Mouse (Mus musculus) lung, embryonic 15.5 days (tissue): Measurements from ENCODE around the gene Gfod2. TPM values are rescaled to one million over a fixed set of nuclear protein-coding genes. Genes with fewer than 3 reads are reported as not detected.

Experiments used
- ATAC-seq: fragments of 200-750 bp; cut with Nextera tagmentation; 2 replicates; pipeline ENCODE4 v1.8.0; 2017; ENCODE audit warnings: moderate number of reproducible peaks, borderline replicate concordance; ENCODE audit not compliant: low FRiP score, low TSS enrichment; ENCODE audit errors: extremely low read depth
- H3K27ac ChIP-seq: fragments of 300-500 bp; sonication (generic); 2 replicates; pipeline ENCODE4 v1.5.1; 2015; ENCODE audit warnings: moderate library complexity, mild to moderate bottlenecking, inconsistent platforms
- H3K27me3 ChIP-seq: fragments of 300-500 bp; sonication (generic); 2 replicates; pipeline ENCODE4 v1.6.1; 2015; ENCODE audit warnings: inconsistent platforms
- H3K36me3 ChIP-seq: fragments of 300-500 bp; sonication (generic); 2 replicates; pipeline ENCODE4 v1.6.1; 2015; ENCODE audit warnings: inconsistent platforms
- H3K4me1 ChIP-seq: fragments of 300-500 bp; sonication (generic); 2 replicates; pipeline ENCODE4 v1.6.1; 2015; ENCODE audit warnings: inconsistent platforms
- H3K4me2 ChIP-seq: fragments of 300-500 bp; sonication (generic); 2 replicates; pipeline ENCODE4 v1.6.1; 2015; ENCODE audit warnings: inconsistent platforms, mild to moderate bottlenecking, moderate library complexity
- H3K4me3 ChIP-seq: fragments of 300-500 bp; sonication (generic); 2 replicates; pipeline ENCODE4 v1.5.1; 2015; ENCODE audit warnings: mild to moderate bottlenecking, inconsistent platforms
- H3K9ac ChIP-seq: fragments of 300-500 bp; sonication (generic); 2 replicates; pipeline ENCODE4 v1.6.1; 2015; ENCODE audit warnings: inconsistent platforms
- H3K9me3 ChIP-seq: fragments of 300-500 bp; sonication (generic); 2 replicates; pipeline ENCODE4 v1.6.1; 2016; ENCODE audit warnings: inconsistent platforms
- WGBS: fragments of 180-500 bp; shearing (Covaris S2); methylation state at CpG from one replicate; pipeline ENCODE4 v1.1.7; 2015; 5-methylcytosine and 5-hydroxymethylcytosine counted together
- polyA plus RNA-seq: library from polyadenylated mRNA; unstranded; fragments of >200 nt; fragmentation: Nextera tagmentation; extraction: Ambion mirVana; gene quantifications from 2 replicates; pipeline ENCODE4 v1.2.1, GENCODE M21; 2015

Gene Gfod2
- polyA plus RNA-seq, 1 experiment from 2014 or later, result 23.5 TPM

DNA sequence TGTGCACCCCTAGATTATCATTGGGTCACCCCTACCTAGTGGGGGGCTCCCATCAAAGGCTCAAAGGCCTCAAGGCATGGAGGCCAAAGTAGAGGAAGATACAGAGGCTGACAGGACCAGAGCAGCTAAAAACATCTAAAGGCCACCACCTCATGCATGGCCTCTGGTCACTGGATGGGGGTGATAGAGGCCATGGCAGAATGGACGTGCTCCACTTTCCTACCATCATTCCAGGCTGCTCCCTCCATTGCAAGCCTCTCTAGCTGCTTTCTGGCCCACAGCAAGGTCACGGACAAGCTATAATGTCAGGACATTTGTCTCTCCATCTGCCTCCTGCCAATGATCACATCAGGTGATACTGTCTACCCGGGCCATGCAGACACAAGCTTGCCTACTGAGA is 46.2 kb downstream of the Gfod2 start:
- 82% methylated on average over 3 of the region's 3 CpGs for WGBS
- H3K4me2 ChIP-seq, result no peak overlapping the region
- H3K27ac ChIP-seq, result no peak overlapping the region

DNA sequence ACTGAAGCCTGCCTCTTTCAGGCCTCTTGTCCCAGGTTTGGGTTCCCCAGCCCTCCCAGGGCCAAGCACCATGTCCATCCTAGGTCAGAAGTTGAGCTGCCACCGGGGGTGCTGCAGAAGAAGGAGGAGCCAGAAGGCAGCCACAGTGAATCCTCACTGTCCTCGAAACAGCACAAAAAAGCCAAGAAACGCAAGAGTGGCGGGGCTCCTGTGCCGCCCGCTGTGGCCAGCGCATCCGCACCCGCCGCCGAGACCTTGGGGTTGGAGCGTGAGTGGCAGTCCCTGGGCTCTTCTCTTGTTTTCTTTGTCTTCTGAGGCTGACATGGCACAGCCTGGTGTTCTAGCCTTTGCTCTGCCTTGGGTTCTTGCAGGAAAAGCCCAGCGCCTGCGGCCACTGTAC is 49.1 kb downstream of the Gfod2 start:
- H3K27me3 ChIP-seq, result no peaks in the 10 kb centered on the region
- no peak overlapping the region for H3K27ac ChIP-seq
- no peak overlapping the region for H3K4me3 ChIP-seq
- H3K4me2 ChIP-seq, result no peak overlapping the region
- H3K9me3 ChIP-seq, result no peaks in the 10 kb centered on the region
- no peak for ATAC-seq
- H3K9ac ChIP-seq, result no peak overlapping the region
- 65% methylated on average over 7 of the region's 14 CpGs for WGBS
- no peaks in the 10 kb centered on the region for H3K36me3 ChIP-seq
- peaks cover 15% of the 10 kb centered on the region for H3K4me1 ChIP-seq

More for the DNA sequence above, 46.2 kb downstream of the Gfod2 start:
- no peak for ATAC-seq
- H3K36me3 ChIP-seq, result 0 out of 2 replicates have a peak, but pooled peaks cover 7% of the 10 kb centered on the region
- no peak overlapping the region for H3K4me3 ChIP-seq
- no peaks in the 10 kb centered on the region for H3K27me3 ChIP-seq
- H3K9me3 ChIP-seq, result no peaks in the 10 kb centered on the region
- peaks cover 3% of the 10 kb centered on the region; the same call in 1 of the 2 replicates for H3K4me1 ChIP-seq
- H3K9ac ChIP-seq, result no peak overlapping the region

DNA sequence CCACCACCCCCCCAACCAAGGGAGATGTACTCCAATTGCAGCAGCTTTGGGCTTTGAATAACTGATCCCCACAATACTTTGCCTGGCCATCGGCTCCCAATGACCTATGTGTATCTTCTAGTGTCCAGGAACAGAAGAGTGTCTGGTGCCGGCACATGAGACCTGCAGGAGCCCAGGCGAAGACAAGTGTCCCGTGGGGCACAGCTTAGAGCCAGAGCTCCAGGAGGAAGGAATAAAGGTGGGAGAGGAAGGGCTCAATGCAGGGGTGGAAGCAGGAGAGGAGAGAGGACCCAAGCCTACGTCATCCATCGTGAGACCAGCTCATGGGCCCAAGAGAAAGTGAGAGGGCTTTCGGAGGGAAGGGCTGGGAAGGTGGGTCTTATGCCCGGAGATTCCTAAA is 49.8 kb downstream of the Gfod2 start:
- Histone ChIP-seq H3K4me2 (no peak overlapping the region), H3K27ac (no peak overlapping the region), H3K9me3 (no peaks in the 10 kb centered on the region), H3K36me3 (peaks cover 3% of the 10 kb centered on the region; the same call in 1 of the 2 replicates), H3K4me1 (peaks cover 15% of the 10 kb centered on the region), H3K4me3 (no peak overlapping the region), H3K27me3 (no peaks in the 10 kb centered on the region), H3K9ac (no peak overlapping the region)
- ATAC-seq, result no peak
- WGBS, result 93% methylated on average over 8 of the region's 8 CpGs

DNA sequence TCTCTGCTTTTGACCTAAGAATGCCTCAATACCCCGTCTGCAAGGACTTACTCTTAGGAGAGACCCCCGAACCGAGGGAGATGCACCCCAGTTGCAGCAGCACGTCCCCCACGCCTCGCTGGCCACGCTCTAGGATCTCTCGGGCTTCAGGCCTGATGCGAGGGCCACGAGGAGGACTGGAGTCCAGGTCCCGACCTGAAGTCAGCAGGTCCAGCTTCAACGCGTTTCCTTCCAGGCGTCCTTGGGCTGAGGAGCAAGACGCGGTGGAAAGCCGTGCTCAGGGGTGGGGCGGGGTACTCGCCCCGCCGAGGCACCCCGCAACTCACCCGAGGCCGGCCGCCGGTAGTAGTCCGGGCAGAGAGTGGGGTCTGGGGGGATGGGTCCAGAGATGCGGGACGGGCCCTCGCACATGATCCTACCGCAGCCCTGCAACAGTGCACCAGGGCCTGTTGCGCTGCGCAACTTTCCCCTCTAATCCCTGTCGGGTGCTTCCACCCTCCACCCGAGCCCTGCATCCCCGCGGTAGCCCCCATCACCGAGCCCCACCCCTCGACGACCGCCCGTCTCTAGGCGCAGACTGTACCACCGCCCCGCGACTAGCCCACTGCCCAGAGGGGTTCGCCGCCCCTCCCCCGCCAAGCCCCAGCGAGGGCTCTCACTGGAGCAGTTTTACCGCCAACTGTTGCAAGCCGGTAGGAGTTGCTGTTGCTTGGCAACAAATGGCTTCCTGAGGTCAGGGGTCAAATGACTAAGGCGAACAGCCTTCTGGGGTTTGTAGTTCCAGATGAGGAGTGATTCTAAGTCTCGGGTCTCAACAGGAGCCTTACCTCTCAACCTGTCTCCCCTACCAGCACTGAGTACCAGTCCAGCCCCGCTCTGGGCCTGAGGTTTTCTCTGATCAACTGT is 50.7 kb downstream of the Gfod2 start, which contains the start of the genes 4933405L10Rik and Enkd1:
TSS of gene 4933405L10Rik (plus strand) at position 158 of the 906 bp plus-strand sequence.
TSS of gene Enkd1 (minus strand) at position 713 of the 906 bp plus-strand sequence.
- peaks cover 7% of the 10 kb centered on the region; the same call in 1 of the 2 replicates for H3K36me3 ChIP-seq
- no peaks in the 10 kb centered on the region for H3K27me3 ChIP-seq
- peaks cover 15% of the 10 kb centered on the region for H3K4me1 ChIP-seq
- H3K9me3 ChIP-seq, result no peaks in the 10 kb centered on the region
- peak; percentile 82 for ATAC-seq
- H3K27ac ChIP-seq, result no peak within 1 kb of the TSS
- H3K4me3 ChIP-seq, result peak within 1 kb of the TSS; percentile 93
- peak within 1 kb of the TSS; percentile 99 for H3K4me2 ChIP-seq
- WGBS, result under 1% methylated on average over 55 of the region's 55 CpGs
- H3K9ac ChIP-seq, result peak within 1 kb of the TSS; percentile 81

GRCm38 (mm10) chr8:105706426-105706825 is 52.0 kb downstream of the Gfod2 start:
- H3K9ac ChIP-seq, result no peak overlapping the region; the same call in 1 of the 2 replicates
- H3K27ac ChIP-seq, result no peak overlapping the region
- no peaks in the 10 kb centered on the region for H3K9me3 ChIP-seq
- peak overlapping the region; percentile 99 for H3K4me2 ChIP-seq
- no peaks in the 10 kb centered on the region for H3K27me3 ChIP-seq
- 72% methylated on average over 12 of the region's 12 CpGs for WGBS
- H3K4me3 ChIP-seq, result peak overlapping the region; percentile 93
- peaks cover 7% of the 10 kb centered on the region; the same call in 1 of the 2 replicates for H3K36me3 ChIP-seq
- peaks cover 23% of the 10 kb centered on the region for H3K4me1 ChIP-seq
- no peak for ATAC-seq

DNA sequence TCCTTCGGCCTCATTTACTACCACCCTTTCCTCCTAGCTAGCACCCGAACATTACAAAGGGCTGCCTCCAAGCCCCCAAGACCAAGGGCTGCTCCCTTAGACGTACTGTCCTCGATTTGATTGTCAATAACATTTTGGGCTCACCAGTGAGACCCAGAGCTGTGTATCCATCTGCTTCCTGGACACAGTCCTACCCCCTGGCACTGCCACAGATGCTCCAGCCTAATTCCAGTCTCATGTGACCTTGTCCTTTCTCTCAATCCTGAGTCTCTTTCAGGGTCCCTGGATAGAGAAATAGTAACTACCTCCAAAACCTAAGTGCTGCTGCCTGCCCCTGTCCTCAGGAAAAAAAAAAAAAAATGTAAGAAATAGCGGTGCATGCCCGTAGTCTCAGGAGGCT is 53.5 kb downstream of the Gfod2 start:
- H3K27me3 ChIP-seq, result no peaks in the 10 kb centered on the region
- peaks cover 7% of the 10 kb centered on the region; the same call in 1 of the 2 replicates for H3K36me3 ChIP-seq
- H3K9ac ChIP-seq, result no peak overlapping the region
- peaks cover 26% of the 10 kb centered on the region for H3K4me1 ChIP-seq
- H3K4me2 ChIP-seq, result no peak overlapping the region
- H3K9me3 ChIP-seq, result no peaks in the 10 kb centered on the region
- ATAC-seq, result no peak
- 89% methylated on average over 6 of the region's 6 CpGs for WGBS
- no peak overlapping the region for H3K4me3 ChIP-seq
- H3K27ac ChIP-seq, result no peak overlapping the region

- Histone ChIP-seq H3K4me2 (no peak overlapping the region), H3K27me3 (no peaks in the 10 kb centered on the region), H3K4me1 (peaks cover 32% of the 10 kb centered on the region), H3K9ac (no peak overlapping the region), H3K36me3 (peaks cover 7% of the 10 kb centered on the region; the same call in 1 of the 2 replicates), H3K4me3 (no peak overlapping the region), H3K27ac (no peak overlapping the region), H3K9me3 (no peaks in the 10 kb centered on the region)
- no peak for ATAC-seq
- 92% methylated on average over 34 of the region's 34 CpGs for WGBS
Observed at GRCm38 (mm10) chr8:105704146-105704812, 54.2 kb downstream of the Gfod2 start.

- no peak for ATAC-seq
- Histone ChIP-seq H3K9me3 (no peaks in the 10 kb centered on the region), H3K4me3 (no peak overlapping the region), H3K4me1 (peaks cover 32% of the 10 kb centered on the region), H3K9ac (no peak overlapping the region), H3K27me3 (no peaks in the 10 kb centered on the region), H3K4me2 (no peak overlapping the region), H3K36me3 (peaks cover 15% of the 10 kb centered on the region), H3K27ac (no peak overlapping the region)
- WGBS, result 88% methylated on average over 24 of the region's 24 CpGs
Observed at GRCm38 (mm10) chr8:105702731-105703415, 55.6 kb downstream of the Gfod2 start.

DNA sequence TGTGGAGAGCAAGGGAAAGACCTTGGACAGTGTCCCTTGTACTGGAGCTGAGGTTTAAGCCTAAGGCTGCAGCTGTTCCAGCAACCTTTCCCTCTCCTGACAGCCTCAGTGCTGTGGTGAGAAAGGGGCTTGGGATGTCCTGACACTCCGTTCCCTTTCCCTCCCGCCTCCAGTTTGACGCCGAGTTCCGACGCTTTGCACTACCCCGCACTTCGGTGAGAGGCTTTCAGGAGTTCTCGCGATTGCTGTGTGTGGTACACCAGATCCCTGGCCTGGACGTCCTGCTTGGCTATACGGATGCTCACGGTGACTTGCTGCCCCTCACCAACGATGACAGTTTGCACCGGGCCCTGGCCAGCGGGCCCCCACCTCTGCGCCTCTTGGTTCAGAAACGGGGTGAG is 56.5 kb downstream of the Gfod2 start:
- H3K27me3 ChIP-seq, result no peaks in the 10 kb centered on the region
- no peak for ATAC-seq
- H3K4me3 ChIP-seq, result peak overlapping the region; percentile 83
- H3K4me1 ChIP-seq, result peaks cover 26% of the 10 kb centered on the region
- WGBS, result 42% methylated on average over 18 of the region's 18 CpGs
- H3K27ac ChIP-seq, result peak overlapping the region; percentile 68; the same call in 1 of the 2 replicates
- H3K9me3 ChIP-seq, result no peaks in the 10 kb centered on the region
- H3K36me3 ChIP-seq, result peaks cover 15% of the 10 kb centered on the region
- H3K4me2 ChIP-seq, result peak overlapping the region; percentile 84
- H3K9ac ChIP-seq, result peak overlapping the region; percentile 40

DNA sequence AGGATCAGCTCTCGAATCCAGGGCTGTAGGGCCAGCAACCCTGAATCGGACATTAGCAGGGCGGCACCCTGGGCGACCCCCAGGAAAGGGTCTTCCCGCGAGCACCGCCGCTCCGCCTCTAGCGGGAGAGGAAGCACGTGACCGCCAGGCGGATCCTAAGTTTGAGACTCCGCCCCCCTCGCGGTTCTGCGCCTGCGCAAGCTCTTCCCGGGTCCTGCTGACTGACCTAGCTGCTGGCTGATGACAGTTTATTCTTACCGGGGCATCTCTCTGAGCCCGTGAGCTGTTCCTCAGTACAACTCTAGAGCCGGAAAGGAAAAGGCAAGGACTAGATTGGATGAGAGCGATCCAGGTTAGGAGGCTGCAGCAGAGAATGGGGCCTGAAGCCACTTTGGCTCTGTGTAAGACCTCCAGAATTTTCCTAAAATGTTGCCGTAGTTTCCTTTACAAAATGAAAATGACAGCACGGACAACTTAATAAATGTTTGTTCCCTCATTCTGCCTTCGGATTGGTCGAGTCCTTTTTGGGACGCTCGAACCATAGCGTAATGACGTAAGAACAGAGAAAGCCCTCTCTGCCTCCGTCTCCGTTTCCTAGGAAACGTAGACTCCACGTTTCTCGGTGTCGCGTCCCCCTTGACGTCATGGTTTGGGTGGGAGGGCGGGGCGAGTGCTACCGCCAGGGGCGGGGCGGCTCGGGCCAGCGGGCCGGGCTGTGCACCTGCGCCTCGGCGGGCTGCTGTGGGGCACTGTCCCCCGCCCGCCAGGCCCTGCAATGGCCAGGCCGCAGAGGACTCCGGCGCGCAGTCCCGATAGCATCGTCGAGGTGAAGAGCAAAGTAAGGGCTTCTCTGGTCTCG is 57.3 kb downstream of the Gfod2 start, which contains the start of the genes Acd and Pard6a:
TSS of gene Acd (minus strand) at position 137 of the 859 bp plus-strand sequence.
TSS of gene Pard6a (plus strand) at position 183 of the 859 bp plus-strand sequence.
- H3K9ac ChIP-seq, result peak within 1 kb of the TSS; percentile 63
- peak within 1 kb of the TSS; percentile 83 for H3K4me3 ChIP-seq
- peaks cover 15% of the 10 kb centered on the region for H3K36me3 ChIP-seq
- peak; percentile 75 for ATAC-seq
- no peaks in the 10 kb centered on the region for H3K9me3 ChIP-seq
- H3K27ac ChIP-seq, result peak within 1 kb of the TSS; percentile 96
- H3K4me1 ChIP-seq, result peaks cover 18% of the 10 kb centered on the region
- under 1% methylated on average over 60 of the region's 60 CpGs for WGBS
- H3K27me3 ChIP-seq, result no peaks in the 10 kb centered on the region
- peak within 1 kb of the TSS; percentile 84 for H3K4me2 ChIP-seq
